In the genomic region with DNA sequence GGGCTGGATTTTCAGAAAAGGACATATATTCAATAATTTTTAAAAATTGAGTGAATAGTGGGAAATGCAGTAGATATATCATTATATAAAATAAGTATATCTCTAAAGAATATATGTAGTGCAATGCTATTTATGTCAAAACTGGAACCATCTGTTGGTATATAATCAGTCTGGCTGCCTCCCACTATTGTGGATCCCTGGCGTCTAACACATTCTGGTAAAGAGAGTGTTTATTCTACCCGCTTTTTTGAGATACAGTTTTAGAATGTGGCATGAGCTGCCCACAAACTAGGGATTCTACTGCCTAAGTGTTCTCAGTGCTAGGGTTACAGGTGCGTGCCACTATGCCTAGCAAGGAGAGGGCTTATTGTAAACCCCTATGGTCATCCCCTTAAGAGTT, we compare ENCODE assay signal across 24 mouse cellular contexts. TPM values are rescaled to one million over a fixed set of nuclear protein-coding genes. Genes with fewer than 3 reads are reported as not detected.
A peak's percentile ranks its signal among the peaks of the same experiment; 100 is the strongest.
DNase-seq lines count a peak whose midpoint lies in the region; ATAC-seq and TF ChIP-seq lines count a peak whose summit lies in the region.
"Had no signal": no experiment of that assay in that cellular context is flagged by ENCODE, and none has a peak within 500 bp of the region (broad histone marks: within the 10 kb centered on the region; RNA-seq: fewer than 3 reads in every experiment).

No protein-coding gene starts in this region.

- no peak overlapping the region for H3K4me2 ChIP-seq in forebrain, postnatal 0 days (ENCODE audit: low read depth)
- no peak overlapping the region for H3K4me2 ChIP-seq in forebrain, embryonic 12.5 days
- H3K4me2 ChIP-seq: embryonic facial prominence, embryonic 13.5 days; heart, embryonic 11.5 days; hindbrain, embryonic 12.5 days; hindbrain, embryonic 15.5 days had no signal

- no peak overlapping the region for H3K27ac ChIP-seq in forebrain, postnatal 0 days (ENCODE audit: low read depth, low read length)
- no peak overlapping the region for H3K27ac ChIP-seq in forebrain, embryonic 12.5 days
- H3K27ac ChIP-seq: embryonic facial prominence, embryonic 10.5 days; embryonic facial prominence, embryonic 13.5 days; gastrocnemius, adult 2 months; hindbrain, embryonic 12.5 days; hindbrain, embryonic 15.5 days had no signal

- intact Hi-C loops in left cerebral cortex, postnatal 10 days (cut with DNase I): no loop called here

- H3K4me3 ChIP-seq in forebrain, postnatal 0 days (ENCODE audit: low read depth, low read length): no peak overlapping the region
- H3K4me3 ChIP-seq in forebrain, embryonic 12.5 days (replicated peaks): no peak overlapping the region
- H3K4me3 ChIP-seq: embryonic facial prominence, embryonic 10.5 days; embryonic facial prominence, embryonic 13.5 days; erythroblast, embryonic 14.5 days; gastrocnemius, adult 2 months; hindbrain, embryonic 12.5 days; hindbrain, embryonic 15.5 days had no signal

- H3K27me3 ChIP-seq in forebrain, postnatal 0 days (ENCODE audit: insufficient read depth, low read length): no peaks in the 10 kb centered on the region
- H3K27me3 ChIP-seq in forebrain, embryonic 12.5 days: no peaks in the 10 kb centered on the region
- H3K27me3 ChIP-seq: embryonic facial prominence, embryonic 13.5 days; hindbrain, embryonic 12.5 days; hindbrain, embryonic 15.5 days had no signal

- H3K36me3 ChIP-seq in forebrain, postnatal 0 days (ENCODE audit: insufficient read depth): no peaks in the 10 kb centered on the region
- no peaks in the 10 kb centered on the region for H3K36me3 ChIP-seq in forebrain, embryonic 12.5 days (replicated peaks)
- H3K36me3 ChIP-seq: embryonic facial prominence, embryonic 10.5 days; embryonic facial prominence, embryonic 13.5 days; hindbrain, embryonic 12.5 days; hindbrain, embryonic 15.5 days had no signal

- H3K9me3 ChIP-seq in forebrain, postnatal 0 days (ENCODE audit: low read length): no peaks in the 10 kb centered on the region
- no peaks in the 10 kb centered on the region for H3K9me3 ChIP-seq in forebrain, embryonic 12.5 days
- H3K9me3 ChIP-seq: embryonic facial prominence, embryonic 10.5 days; embryonic facial prominence, embryonic 13.5 days; hindbrain, embryonic 12.5 days; hindbrain, embryonic 15.5 days had no signal

- no peak for DNase-seq in cerebellum, adult 8-10 months
- DNase-seq in forebrain, postnatal 0 days: peak; percentile 47
- peak; percentile 38 to 57 for DNase-seq in left cerebral cortex, adult 9 months (ENCODE audit: low spot score in 2 of 2)
- DNase-seq in left cerebral cortex, postnatal 10 days (ENCODE audit: extremely low spot score in 1 of 2, low spot score in 2 of 2): no peak
- peak; percentile 34 for DNase-seq in right cerebral cortex, adult 18-20 months
- DNase-seq in right cerebral cortex, postnatal 10 days (ENCODE audit: low spot score in 2 of 2): no peak
- DNase-seq: adrenal gland, adult 8-10 months; adrenal gland, postnatal 25 days; cerebellum, adult 11 months; cerebellum, adult 2 months; cerebellum, postnatal 10 days; cerebellum, postnatal 36 days; embryo, embryonic 11 days; gastrocnemius, adult 2 months; gastrocnemius, postnatal 14 days had no signal

- no peak overlapping the region for H3K9ac ChIP-seq in forebrain, postnatal 0 days
- H3K9ac ChIP-seq in forebrain, embryonic 12.5 days: no peak overlapping the region
- H3K9ac ChIP-seq: embryonic facial prominence, embryonic 13.5 days; hindbrain, embryonic 12.5 days; hindbrain, embryonic 15.5 days had no signal

- H3K4me1 ChIP-seq in forebrain, postnatal 0 days (ENCODE audit: insufficient read depth): no peaks in the 10 kb centered on the region; the same call in 1 of the 2 replicates
- H3K4me1 ChIP-seq in forebrain, embryonic 12.5 days: no peaks in the 10 kb centered on the region
- H3K4me1 ChIP-seq: embryonic facial prominence, embryonic 10.5 days; hindbrain, embryonic 12.5 days; hindbrain, embryonic 15.5 days had no signal

- TF ChIP-seq CTCF in forebrain, postnatal 0 days (IDR thresholded peaks at IDR 0.05; ENCODE audit: low read depth): no peak

- 76% methylated on average over 3 of the region's 3 CpGs for WGBS in forebrain, postnatal 0 days
- WGBS in forebrain, embryonic 12.5 days: 88% methylated on average over 3 of the region's 3 CpGs

- ATAC-seq in cerebellum, adult (ENCODE audit: insufficient number of reproducible peaks, low FRiP score, low TSS enrichment): 0 out of 2 replicates have a peak, but pooled peaks have one; percentile 3
- peak; percentile 77 for ATAC-seq in forebrain, postnatal 0 days
- ATAC-seq in forebrain, embryonic 12.5 days (ENCODE audit: low FRiP score): no peak
- ATAC-seq: activated CD4-positive, CD25-positive, alpha-beta regulatory T cell, adult 4 months had no signal

RNA-seq across cellular contexts. Expression of a gene that starts 55.6 kb away (rescaled TPM):
- 87.4 and 98.2 TPM in 2 replicates for total RNA-seq in forebrain, postnatal 0 days (2014; rRNA removed)
- 136 and 161 TPM in 2 replicates for polyA plus RNA-seq in forebrain, postnatal 0 days (2015; fragmentation: Nextera tagmentation; extraction: Ambion mirVana)
- polyA plus RNA-seq in forebrain, embryonic 12.5 days (2016; fragmentation: Nextera tagmentation; extraction: Ambion mirVana): 35.5 and 39.3 TPM in 2 replicates
- 10 to 100 TPM; 56.4 to 61.0 TPM for total RNA-seq in left cerebral cortex, postnatal 10 days (2021)

Comparison
In these comparisons a context has a peak if more than half of its experiments do, and no peak if none do; other contexts are left out.
1. DNase-seq: peak in forebrain, postnatal 0 days (single experiment), left cerebral cortex, adult 9 months (2 of 2) and right cerebral cortex, adult 18-20 months (single experiment); none in cerebellum, adult 8-10 months (single experiment), left cerebral cortex, postnatal 10 days (0 of 2) and right cerebral cortex, postnatal 10 days (0 of 2).